Mouse (Mus musculus) layer of hippocampus, postnatal 14 days (tissue): Measurements from ENCODE around the gene Hydin. TPM values are rescaled to one million over a fixed set of nuclear protein-coding genes. Genes with fewer than 3 reads are reported as not detected.

ENCODE experiments used
- microRNA-seq, 2 experiments: library from miRNA; unstranded; fragments of <30 nt; microRNA quantifications; one replicate each; pipeline ENCODE4 v1.2.0; 2021
- total RNA-seq, 2 experiments: library from RNA; stranded (reverse); gene quantifications; 2 replicates each; pipeline ENCODE4 v1.2.3; 2021

The Hydin gene
- total RNA-seq, 2 experiments from 2014 or later, result 0.60 to 1.3 TPM

Small RNA genes lying within 50 kb of the gene (microRNA-seq; reads per million reads assigned to microRNA genes)
- gene Gm44489, result 0 reads per million in 2 experiments
- gene Gm47306, result 0 reads per million in 2 experiments

Other genes starting within 250 kb of the Hydin start
- gene Chst4, start 227.2 kb upstream of the Hydin start, total RNA-seq, result not detected
- 10 to 100 TPM; 22.4 to 24.6 TPM for gene Zfp612, start 187.2 kb upstream of the Hydin start, total RNA-seq
- not detected for gene Gm21964, start 165.8 kb upstream of the Hydin start, total RNA-seq
- gene Gm17720, start 164.2 kb upstream of the Hydin start, total RNA-seq, result not detected
- 100 to 1,000 TPM in 1 of 2 experiments, 10 to 100 TPM in 1; 95.2 to 112 TPM for gene Calb2, start 98.8 kb upstream of the Hydin start, total RNA-seq
- gene Cmtr2, start 51.3 kb upstream of the Hydin start, total RNA-seq, result 1 to 10 TPM; 6.1 TPM